Mouse (Mus musculus) liver, embryonic 16.5 days (tissue): ENCODE measurements around the gene Prkcz. TPM values are rescaled to one million over a fixed set of nuclear protein-coding genes. Genes with fewer than 3 reads are reported as not detected.

ENCODE experiments used
- ATAC-seq: fragments of 200-750 bp; cut with Nextera tagmentation; 2 replicates; pipeline ENCODE4 v1.8.0; 2017; ENCODE audit warnings: low read depth, mild to moderate bottlenecking, moderate number of reproducible peaks, moderate library complexity
- H3K27ac ChIP-seq: fragments of 300-500 bp; sonication (generic); 2 replicates; pipeline ENCODE4 v1.5.1; 2014; ENCODE audit warnings: mild to moderate bottlenecking, low read length
- H3K27me3 ChIP-seq: fragments of 300-500 bp; sonication (generic); 2 replicates; pipeline ENCODE4 v1.6.1; 2014; ENCODE audit warnings: low read depth, low read length, mixed read lengths; ENCODE audit not compliant: control insufficient read depth, insufficient read depth
- H3K36me3 ChIP-seq: fragments of 300-500 bp; sonication (generic); 2 replicates; pipeline ENCODE4 v1.6.1; 2014; ENCODE audit warnings: mild to moderate bottlenecking; ENCODE audit not compliant: control insufficient read depth, insufficient read depth
- H3K4me1 ChIP-seq: fragments of 300-500 bp; sonication (generic); 2 replicates; pipeline ENCODE4 v1.6.1; 2014; ENCODE audit warnings: low read depth, low read length, mixed read lengths; ENCODE audit not compliant: control insufficient read depth
- H3K4me2 ChIP-seq: fragments of 300-500 bp; sonication (generic); 2 replicates; pipeline ENCODE4 v1.6.1; 2014; ENCODE audit warnings: low read depth, low read length, mixed read lengths
- H3K4me3 ChIP-seq: fragments of 300-500 bp; sonication (generic); 2 replicates; pipeline ENCODE4 v1.5.1; 2014; ENCODE audit warnings: low read depth, mild to moderate bottlenecking, low read length
- H3K9ac ChIP-seq: fragments of 300-500 bp; sonication (generic); 2 replicates; pipeline ENCODE4 v1.6.1; 2014; ENCODE audit warnings: low read depth, low read length
- H3K9me3 ChIP-seq: fragments of 300-500 bp; sonication (generic); replicated peaks from 2 replicates; pipeline ENCODE4 v1.6.1; 2016; ENCODE audit warnings: low read length; ENCODE audit not compliant: control insufficient read depth
- WGBS: fragments of 180-500 bp; shearing (Covaris S2); extraction: QIAGEN DNeasy Blood & Tissue Kit; methylation state at CpG from one replicate; pipeline ENCODE4 v1.1.7; 2014; ENCODE audit not compliant: insufficient replicate concordance; 5-methylcytosine and 5-hydroxymethylcytosine counted together
- polyA plus RNA-seq: library from polyadenylated mRNA; unstranded; fragments of >200 nt; fragmentation: Nextera tagmentation; extraction: Ambion mirVana; gene quantifications from 2 replicates; pipeline ENCODE4 v1.2.1, GENCODE M21; 2015

Prkcz gene
- polyA plus RNA-seq, 1 experiment from 2014 or later = 2.7 TPM

DNA sequence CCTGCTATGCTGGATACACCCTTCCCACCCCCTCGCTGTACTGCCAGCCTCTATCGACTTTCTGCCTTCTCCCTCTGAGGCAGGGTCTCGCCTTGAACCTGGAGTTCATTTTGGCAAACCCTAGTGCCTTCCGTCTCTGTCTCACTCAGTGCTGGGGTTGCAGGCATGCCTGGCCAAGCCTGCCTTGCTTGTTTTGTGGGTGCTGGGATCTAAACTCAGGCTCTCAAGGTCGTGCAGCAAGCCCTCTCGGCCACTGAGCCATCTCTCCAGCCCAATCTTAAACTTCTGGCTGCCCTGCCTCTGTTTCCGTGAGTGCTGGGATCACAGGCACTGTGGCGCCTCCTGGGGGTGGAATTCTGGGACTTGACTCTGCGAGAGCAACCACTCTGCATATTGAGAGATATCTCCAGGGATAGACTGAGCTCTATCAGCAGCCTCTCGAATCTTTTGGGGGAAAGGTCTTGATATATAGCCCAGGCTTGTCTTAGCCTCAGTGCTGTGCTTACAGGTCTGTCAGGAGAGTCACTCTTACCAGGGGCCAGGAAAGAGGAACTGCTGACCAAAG is 66.1 kb downstream of the Prkcz start:
- 56% methylated on average over 10 of the region's 10 CpGs for WGBS
- no peaks in the 10 kb centered on the region for H3K36me3 ChIP-seq
- ATAC-seq = no peak
- no peak overlapping the region for H3K4me2 ChIP-seq
- H3K9me3 ChIP-seq = no peaks in the 10 kb centered on the region
- no peak overlapping the region for H3K27ac ChIP-seq
- H3K4me3 ChIP-seq = no peak overlapping the region
- no peaks in the 10 kb centered on the region for H3K27me3 ChIP-seq
- no peaks in the 10 kb centered on the region for H3K4me1 ChIP-seq
- no peak overlapping the region for H3K9ac ChIP-seq

DNA sequence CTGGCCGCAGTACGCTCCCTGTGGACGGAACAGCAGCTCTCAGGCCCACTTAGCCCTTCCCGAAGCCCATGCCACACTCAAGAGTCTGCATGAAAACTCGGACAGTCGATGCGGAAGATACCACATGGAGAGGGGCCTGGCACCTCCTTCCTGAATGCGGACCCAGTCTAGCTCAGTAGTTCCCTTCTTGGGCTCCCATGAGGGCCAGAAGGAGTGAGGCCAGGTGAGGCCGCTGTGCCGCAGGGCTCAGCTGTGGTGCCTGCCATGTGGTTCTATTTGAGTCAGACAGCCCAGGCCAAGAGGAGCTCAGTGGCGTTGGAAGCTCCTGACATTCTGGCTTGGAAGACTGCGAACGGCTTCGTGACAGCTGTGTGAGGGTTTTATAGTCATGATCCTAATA is 66.8 kb downstream of the Prkcz start:
- Histone ChIP-seq H3K9me3 (no peaks in the 10 kb centered on the region), H3K27ac (no peak overlapping the region), H3K4me3 (no peak overlapping the region), H3K4me1 (no peaks in the 10 kb centered on the region), H3K27me3 (no peaks in the 10 kb centered on the region), H3K9ac (no peak overlapping the region), H3K36me3 (no peaks in the 10 kb centered on the region), H3K4me2 (no peak overlapping the region)
- ATAC-seq = no peak
- 74% methylated on average over 14 of the region's 14 CpGs for WGBS

GRCm38 (mm10) chr4:155292863-155293262 is 68.3 kb downstream of the Prkcz start:
- WGBS = 73% methylated on average over 10 of the region's 10 CpGs

GRCm38 (mm10) chr4:155290045-155290444 is 71.1 kb downstream of the Prkcz start:
- H3K27ac ChIP-seq = no peak overlapping the region
- no peak overlapping the region for H3K4me2 ChIP-seq
- no peak overlapping the region for H3K4me3 ChIP-seq
- no peak for ATAC-seq
- H3K4me1 ChIP-seq = no peaks in the 10 kb centered on the region
- H3K9me3 ChIP-seq = no peaks in the 10 kb centered on the region
- 74% methylated on average over 7 of the region's 7 CpGs for WGBS
- no peaks in the 10 kb centered on the region for H3K27me3 ChIP-seq
- H3K9ac ChIP-seq = no peak overlapping the region
- H3K36me3 ChIP-seq = no peaks in the 10 kb centered on the region

More at GRCm38 (mm10) chr4:155292863-155293262, 68.3 kb downstream of the Prkcz start:
- H3K4me1 ChIP-seq = no peaks in the 10 kb centered on the region
- no peaks in the 10 kb centered on the region for H3K36me3 ChIP-seq
- no peak overlapping the region for H3K27ac ChIP-seq
- H3K9me3 ChIP-seq = no peaks in the 10 kb centered on the region
- H3K9ac ChIP-seq = no peak overlapping the region
- H3K27me3 ChIP-seq = no peaks in the 10 kb centered on the region
- no peak for ATAC-seq
- no peak overlapping the region for H3K4me3 ChIP-seq
- no peak overlapping the region for H3K4me2 ChIP-seq

- WGBS = 46% methylated on average over 1 of the region's 1 CpGs
- Histone ChIP-seq H3K4me1 (no peaks in the 10 kb centered on the region), H3K4me2 (no peak overlapping the region), H3K9me3 (no peaks in the 10 kb centered on the region), H3K4me3 (no peak overlapping the region), H3K36me3 (no peaks in the 10 kb centered on the region), H3K9ac (no peak overlapping the region), H3K27me3 (no peaks in the 10 kb centered on the region), H3K27ac (no peak overlapping the region)
- ATAC-seq = no peak
Measured at GRCm38 (mm10) chr4:155288586-155288985, 72.6 kb downstream of the Prkcz start.

DNA sequence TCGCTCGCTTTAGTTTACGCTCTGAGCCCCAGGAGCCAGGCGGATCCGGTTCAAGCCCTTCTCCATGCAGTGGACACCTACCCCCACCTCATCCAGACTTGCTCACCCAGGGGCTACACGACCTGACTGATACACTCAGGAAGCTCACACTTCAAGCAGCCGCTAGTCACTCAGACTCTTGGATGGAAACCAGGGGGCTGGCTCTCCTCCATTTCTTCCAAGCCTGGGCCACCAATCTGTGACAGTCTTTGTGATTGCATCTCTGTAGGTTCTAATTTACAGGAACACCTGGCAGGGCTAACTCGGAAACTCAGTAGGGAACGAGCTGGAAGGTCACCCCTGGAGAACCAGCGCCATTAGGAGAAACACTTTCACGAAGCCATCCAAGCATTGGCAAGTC is 73.4 kb downstream of the Prkcz start:
- Histone ChIP-seq H3K36me3 (no peaks in the 10 kb centered on the region), H3K4me3 (no peak overlapping the region), H3K27me3 (no peaks in the 10 kb centered on the region), H3K4me1 (no peaks in the 10 kb centered on the region), H3K4me2 (no peak overlapping the region), H3K9me3 (no peaks in the 10 kb centered on the region), H3K9ac (no peak overlapping the region), H3K27ac (no peak overlapping the region)
- 70% methylated on average over 11 of the region's 11 CpGs for WGBS
- ATAC-seq = no peak

DNA sequence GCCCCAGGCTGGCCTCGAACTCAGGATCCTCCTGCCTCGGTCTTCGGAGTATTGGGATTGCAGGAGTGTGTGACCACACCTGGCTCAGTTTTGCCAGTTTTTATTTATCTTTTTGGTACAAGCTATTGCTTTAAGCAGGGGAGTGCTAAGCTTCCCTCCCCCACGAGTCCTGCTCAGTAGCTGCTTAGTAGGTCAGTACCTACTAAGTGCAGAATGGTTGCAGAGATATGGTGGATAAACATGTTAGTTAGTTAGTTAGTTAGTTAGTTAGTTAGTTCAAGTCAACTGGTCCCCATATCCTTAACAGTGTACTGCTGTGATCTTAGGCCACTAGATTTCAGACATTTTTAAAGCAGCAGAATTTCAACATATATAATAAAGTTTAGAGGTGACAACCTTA is 75.1 kb downstream of the Prkcz start:
- no peak for ATAC-seq
- Histone ChIP-seq H3K4me3 (no peak overlapping the region), H3K4me2 (no peak overlapping the region), H3K4me1 (no peaks in the 10 kb centered on the region), H3K36me3 (no peaks in the 10 kb centered on the region), H3K27ac (no peak overlapping the region), H3K9me3 (no peaks in the 10 kb centered on the region), H3K9ac (no peak overlapping the region), H3K27me3 (no peaks in the 10 kb centered on the region)
- 57% methylated on average over 4 of the region's 4 CpGs for WGBS

DNA sequence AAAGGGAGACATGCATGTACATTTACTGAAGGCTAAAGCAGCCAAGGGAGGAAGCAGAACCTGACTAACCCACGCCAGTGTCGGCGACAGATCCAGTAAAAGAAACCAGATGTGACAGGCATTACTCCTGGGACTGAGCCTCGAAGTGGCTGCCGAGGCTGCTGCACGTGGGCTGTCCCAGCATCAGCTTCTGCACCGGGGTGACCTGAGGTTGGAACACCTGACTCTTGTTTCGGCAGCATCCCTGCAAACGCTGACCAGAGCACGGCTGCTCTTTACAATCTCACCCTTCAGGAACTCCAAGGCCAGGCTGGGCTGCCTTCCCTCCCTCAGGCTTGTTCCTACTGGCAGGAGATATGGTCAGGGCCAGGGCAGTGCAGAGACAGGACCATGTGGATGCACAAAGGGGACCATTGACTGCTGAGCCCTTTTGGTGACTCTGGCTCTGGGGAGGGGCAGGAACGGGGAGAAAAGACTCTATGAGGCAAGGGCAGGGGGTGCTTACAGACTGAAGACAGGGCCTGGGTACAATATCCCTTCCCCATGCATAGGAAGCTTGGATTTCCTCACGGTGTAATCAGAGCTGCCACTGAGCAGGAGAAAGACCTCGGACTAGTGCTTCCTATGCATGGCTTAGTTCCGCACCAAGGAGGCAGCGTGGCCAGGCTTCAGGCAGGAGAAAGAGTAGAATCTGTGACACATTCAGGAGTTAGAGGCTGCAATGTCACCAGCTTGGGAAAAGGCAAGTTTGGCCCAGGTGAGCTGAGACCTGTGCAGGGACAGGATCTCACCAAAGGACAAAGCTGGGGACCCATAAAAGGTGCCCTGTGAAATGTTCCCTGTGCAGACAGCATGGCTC is 76.4 kb downstream of the Prkcz start:
- H3K4me3 ChIP-seq = no peak overlapping the region
- ATAC-seq = no peak
- no peaks in the 10 kb centered on the region for H3K4me1 ChIP-seq
- no peak overlapping the region for H3K9ac ChIP-seq
- no peaks in the 10 kb centered on the region for H3K36me3 ChIP-seq
- WGBS = 56% methylated on average over 15 of the region's 15 CpGs
- H3K27ac ChIP-seq = no peak overlapping the region
- no peaks in the 10 kb centered on the region for H3K27me3 ChIP-seq
- H3K9me3 ChIP-seq = no peaks in the 10 kb centered on the region
- H3K4me2 ChIP-seq = no peak overlapping the region

DNA sequence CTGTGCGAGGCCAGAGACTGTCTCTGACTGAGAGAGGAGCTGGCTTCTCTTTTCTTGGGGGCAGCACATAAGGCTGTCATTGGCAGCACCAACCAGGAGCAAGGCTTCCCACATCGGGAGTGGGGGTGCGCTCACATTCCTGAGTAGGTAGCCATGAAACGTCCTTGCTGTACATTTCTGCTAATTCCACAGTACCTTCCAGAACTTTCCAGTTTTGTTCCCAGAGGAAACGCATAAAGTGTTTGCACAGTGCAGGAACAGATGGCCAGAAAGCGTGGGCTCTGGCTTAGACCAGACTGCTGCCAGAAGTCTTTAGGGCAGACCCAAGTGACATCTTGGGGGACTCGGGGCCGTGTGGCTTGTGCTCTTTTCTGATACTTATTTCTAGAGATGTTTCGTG is 77.6 kb downstream of the Prkcz start:
- Histone ChIP-seq H3K4me2 (no peak overlapping the region), H3K4me3 (no peak overlapping the region)

More for the DNA sequence above, 77.6 kb downstream of the Prkcz start:
- Histone ChIP-seq H3K9me3 (no peaks in the 10 kb centered on the region), H3K27ac (no peak overlapping the region), H3K4me1 (no peaks in the 10 kb centered on the region), H3K27me3 (no peaks in the 10 kb centered on the region), H3K36me3 (no peaks in the 10 kb centered on the region), H3K9ac (no peak overlapping the region)
- WGBS = 41% methylated on average over 9 of the region's 9 CpGs
- ATAC-seq = no peak
